Mouse (Mus musculus): ENCODE results near the gene Psma6.

The Psma6 gene

DNA sequence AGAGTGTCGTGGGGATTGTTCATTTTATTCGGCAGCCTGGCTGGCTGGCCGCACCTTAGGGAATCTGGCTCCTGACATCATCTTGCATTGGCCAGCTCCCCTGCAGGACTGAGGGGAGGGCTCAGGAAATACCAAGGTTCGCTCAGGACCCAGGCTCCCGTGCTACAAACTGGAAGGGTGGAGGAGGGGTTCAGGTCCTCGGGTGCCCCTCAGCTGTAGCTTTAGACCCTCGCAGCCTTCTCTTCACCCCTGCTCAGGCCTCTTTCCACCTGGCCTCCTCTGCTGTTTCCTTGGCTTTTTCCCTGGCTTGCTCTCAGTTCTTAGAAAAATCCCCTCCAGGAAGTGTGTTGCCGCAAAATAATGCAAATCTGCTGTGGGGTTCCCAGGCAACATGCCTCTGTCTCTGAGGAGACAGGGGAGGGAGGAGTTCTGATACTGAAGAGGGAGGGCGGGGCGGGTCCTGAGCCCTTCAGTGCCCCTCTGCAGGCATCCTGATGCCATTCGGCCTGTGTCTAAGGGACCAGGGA, 54.7 kb downstream of the Psma6 start:
- no peak for DNase-seq (ENCODE audit: low spot score)

DNA sequence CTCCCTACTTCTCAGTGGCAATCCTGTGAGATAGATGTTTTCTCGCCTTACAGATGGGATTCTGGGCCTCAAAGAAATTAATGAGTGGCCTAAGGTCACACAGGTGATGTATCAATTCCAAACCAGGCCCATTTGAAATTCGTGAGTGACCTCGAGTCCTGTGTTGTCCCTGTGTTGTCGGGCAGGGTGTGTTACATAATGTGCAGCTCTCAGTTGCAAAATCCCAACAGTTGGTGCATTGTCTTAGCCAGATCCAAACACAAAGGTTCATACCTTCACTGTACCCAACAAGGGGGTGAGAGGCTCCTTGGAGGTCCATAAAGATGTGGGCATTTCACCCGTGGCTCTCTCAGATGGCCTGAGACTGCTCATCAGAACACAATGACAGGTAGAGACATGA, 56.4 kb downstream of the Psma6 start:
- DNase-seq (ENCODE audit: low spot score): no peak

DNA sequence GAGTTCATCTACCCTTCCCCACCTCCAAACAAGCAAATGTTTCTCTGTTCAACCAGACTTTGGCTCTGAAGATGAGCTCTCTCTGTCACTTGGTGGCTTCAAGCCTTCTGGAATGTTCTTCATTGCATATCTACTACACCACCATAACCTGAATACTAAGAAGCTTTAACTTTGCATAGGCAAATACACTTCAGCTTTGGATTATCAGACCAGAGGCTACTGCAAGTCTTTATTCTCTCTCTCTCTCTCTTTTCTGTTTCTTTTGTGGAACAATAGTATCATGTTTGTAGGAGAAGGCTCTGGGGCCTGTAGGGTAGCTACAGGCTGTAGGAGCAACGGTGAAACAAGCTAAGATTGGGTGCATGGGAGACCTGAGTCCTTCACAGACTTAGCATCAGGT, 58.2 kb downstream of the Psma6 start:
- no peak for DNase-seq (ENCODE audit: low spot score)

DNA sequence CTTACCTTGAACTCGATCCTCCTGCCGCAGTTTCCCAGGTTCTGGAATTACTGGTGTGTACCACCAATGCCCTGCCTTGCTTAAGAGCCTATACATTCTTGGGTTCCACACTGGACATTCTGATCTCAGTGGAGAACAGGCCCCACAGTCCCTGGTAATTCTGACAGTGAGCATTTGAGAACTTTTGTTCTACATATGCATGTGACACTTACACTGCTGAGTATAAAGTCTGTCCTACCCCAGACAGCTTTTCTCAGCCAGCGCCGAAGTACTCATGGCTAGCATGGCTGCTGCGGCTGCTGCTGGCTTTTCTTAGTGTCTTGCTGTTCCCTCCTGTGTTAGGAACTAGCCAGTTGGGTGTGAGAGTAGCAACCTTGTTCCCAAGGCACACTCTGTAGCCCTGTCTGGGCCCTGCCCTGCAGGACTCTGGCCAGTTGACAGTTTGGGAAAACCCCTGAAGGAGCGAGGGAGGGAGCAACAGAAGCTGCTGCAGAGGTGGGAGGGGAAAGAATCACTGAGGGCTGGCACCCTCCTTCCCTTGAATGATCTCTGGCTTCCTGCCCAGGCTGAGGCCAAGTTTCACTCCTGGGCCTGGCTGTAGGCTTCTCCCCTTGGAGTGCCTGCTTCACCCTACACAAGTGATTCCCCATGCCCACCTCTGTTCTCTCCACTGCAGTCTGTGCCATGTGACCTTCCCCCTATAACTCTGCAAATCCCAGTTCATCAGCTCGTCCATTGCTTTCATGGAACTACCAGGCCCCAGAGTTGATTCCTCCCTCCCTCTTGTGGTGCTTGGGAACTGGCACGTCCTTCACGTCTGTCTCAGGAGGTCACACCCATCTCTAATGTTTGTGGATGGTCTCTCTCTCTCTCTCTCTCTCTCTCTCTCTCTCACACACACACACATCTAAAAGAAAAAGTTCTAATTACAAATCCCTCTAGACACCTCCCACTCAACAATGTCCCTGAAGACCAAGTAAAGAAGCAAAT, 59.1 kb downstream of the Psma6 start:
- peak; percentile 92 for DNase-seq (ENCODE audit: low spot score)

DNA sequence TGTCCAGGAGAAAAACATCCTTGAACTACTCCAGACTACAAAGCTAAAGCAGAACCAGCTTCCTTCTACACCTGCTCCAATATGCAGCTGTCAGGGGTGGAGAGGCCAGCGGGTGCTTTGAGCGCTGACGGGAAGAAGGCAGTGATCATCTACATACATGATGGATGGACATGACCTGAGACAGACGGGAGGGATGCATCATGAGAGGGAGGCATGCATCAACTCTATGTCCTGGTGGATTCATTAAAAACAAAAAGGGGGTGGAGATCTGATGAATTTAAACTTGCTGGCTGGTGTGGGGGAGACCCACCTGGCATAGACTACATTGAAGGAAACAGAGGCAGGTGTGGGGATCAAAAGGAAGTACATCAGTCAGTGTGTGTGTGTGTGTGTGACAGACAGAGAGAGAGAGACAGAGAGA, 60.0 kb downstream of the Psma6 start:
- no peak for DNase-seq (ENCODE audit: low spot score)

DNA sequence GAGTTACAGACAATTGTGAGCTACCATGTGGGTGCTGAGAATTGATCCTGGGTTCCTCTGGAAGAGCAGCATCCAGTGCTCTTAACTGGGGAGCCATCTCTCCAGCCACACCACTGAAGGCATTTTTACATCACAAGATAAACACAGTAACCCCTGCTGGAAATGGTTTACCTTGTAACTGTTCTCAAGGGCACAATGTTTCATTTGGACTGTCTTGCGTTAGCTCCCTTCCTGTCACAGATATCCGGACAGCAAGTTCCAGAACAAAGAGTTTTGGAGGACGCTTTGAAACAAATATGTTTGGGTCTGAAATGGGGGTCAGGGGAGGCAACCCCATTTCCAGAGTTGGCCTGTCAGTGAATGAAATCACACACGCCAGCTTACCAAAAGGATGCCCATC, 61.6 kb downstream of the Psma6 start:
- no peak for DNase-seq (ENCODE audit: low spot score)

DNA sequence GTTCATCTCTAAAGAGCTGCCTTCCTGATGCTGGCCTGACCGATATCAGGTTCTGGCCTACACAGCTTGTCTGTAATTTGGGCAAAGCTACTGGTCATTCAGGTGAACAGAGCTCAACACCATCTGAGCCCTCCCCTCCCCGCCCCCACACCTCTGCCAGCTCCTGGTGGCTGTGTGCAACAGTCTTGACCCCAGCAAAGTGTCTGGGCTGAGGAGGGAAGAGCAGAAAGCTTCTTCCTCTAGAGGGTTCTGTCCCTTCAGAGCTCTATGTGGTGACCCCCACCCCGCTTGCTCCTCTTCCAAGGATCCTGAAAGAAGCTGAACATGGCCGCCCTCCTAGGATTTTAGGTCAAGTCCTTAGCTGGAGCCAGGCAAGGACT, 62.3 kb downstream of the Psma6 start:
- no peak for DNase-seq (ENCODE audit: low spot score)

DNA sequence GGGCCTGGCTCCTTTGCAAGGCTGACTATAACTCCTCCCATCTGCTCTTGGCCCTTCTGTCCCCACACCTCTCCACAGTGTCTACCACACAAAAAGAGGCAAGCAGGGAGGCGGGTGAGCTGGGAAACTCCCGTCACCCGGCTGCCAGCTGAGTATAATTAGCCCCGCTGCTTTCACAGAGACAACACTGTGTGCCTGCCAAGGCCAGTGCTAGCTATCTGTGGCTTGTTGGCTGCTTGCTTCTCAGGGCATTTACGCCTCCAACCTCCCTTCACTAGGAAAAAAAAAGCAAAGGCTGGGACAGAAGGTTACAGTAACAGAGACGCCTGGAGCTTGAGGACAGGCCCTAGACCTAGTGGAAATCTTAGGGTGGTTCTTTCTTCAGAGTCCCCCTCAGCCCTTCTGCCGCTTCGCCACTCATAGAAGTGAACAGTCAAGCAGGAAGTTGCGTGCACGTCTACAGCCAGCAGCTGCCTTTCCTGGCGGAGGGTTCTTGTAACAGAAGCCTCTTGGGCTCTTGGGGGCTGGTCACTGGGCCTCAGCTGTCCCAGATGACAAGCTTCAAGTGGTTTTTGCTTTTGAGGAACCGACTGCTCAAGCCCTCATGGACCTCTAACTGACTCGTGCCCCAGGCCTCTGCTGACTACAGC, 62.8 kb downstream of the Psma6 start:
- peak; percentile 83 for DNase-seq (ENCODE audit: low spot score)

DNA sequence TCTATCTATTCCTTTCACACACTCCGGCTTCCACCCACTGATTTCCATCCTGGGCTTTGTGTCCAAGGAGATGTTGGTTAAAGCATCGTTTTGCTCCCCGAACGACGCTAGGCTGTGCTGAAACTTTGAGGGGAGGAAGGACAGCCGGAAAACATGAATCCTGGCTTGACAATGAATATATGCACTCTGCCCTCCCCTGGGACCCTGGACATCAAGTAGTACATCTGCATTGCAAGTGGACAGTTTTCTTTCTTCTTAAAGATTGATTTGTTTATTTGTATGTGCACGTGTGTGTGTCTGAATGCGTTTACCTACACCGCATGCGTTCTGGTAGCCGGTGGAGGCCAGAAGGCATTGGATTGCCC, 63.4 kb downstream of the Psma6 start:
- DNase-seq (ENCODE audit: low spot score): no peak

DNA sequence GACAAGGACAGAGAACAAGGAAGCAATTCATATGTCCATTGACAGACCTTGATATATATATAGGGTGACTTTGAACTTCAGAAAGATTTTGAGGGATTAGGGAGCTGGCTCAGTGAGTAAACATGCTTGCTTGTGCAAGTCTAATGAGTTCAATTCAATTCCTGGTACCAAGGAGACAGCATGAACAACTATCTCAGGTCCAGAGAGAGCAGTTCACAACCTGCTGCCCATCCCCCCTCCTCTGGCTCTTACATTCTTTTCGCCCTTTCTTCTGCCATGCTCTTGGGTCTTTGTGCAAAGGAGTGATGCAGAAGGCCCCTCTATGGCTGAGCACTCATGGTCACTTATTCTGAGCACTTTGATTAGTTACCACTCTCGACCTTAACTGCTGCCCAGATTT, 64.4 kb downstream of the Psma6 start:
- no peak for DNase-seq (ENCODE audit: low spot score)

DNA sequence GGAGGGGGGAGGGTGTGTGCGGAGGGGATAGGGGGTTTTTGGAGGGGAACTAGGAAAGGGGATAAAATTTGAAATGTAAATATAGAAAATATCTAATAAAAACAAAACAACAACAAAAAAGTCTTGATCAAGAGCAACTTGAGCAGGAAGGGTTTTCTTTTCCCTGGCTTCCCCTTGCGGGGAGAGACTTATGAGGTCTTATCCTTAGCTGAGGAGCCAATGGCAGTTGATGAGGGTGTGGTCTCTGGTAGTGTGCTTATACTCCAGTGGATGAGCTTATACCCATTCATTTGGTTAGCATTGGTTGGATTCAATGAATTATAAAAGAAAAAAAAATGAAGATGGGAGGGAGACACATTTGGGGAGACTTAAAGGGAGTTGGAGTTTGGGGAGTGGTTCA, 65.0 kb downstream of the Psma6 start:
- no peak for DNase-seq (ENCODE audit: low spot score)

DNA sequence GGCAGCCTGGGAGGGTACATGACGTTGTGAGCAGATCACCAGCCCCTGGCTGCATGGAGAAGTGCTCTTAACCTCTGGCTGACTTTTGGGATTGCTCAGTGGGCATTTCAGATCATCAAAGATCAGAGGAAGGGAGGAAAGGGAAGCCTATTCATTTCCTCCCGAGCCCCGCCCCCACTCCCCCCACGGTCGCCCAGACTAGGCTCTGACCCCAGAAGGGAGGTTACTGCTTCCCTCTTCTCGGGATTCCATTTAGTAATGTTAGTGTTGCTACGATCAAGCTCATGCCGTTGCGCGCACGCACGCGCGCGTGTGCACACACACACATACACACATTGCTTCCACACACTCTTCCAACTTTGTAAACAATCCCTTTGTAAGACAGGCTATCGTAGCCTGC, 66.4 kb downstream of the Psma6 start:
- DNase-seq (ENCODE audit: low spot score): peak; percentile 64

DNA sequence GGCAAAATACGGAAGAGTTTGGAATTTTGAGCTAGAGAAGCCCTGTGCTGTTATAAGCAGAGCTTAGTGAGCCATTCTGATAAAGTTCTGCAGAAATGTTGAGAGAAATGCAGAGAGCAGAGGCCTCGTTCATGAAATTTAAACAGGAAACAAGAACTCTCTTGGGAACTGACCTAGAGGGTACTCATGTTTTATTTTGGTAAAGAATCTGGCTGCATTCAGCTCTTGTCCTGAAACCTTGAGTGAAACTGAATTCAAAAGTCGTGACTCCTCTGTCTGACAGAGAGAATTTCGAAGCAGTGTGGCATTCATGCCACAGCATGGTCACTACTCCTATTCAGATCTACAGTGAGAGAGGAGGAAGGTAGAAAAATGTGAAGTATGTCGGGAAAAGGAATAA, 68.8 kb downstream of the Psma6 start:
- no peak for DNase-seq (ENCODE audit: low spot score)

DNA sequence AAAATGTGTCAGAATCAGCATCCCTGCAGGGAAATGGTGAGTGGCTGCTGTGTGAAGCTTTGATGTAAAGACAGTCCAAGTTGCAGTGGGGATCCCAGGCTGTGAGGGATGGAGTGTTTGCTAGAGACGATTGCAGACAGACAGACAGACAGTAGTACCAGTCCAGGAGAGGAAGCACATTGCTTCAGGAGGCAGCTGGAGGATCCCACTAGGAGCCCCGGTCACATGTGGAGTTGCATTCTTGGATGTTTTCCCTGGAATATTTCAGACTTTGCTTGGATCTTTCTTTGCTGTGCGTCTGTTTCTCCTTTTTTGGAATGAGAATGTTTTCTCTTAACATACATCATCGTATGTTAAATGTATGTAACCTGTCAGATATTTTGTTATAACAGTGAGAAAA, 69.9 kb downstream of the Psma6 start:
- no peak for DNase-seq (ENCODE audit: low spot score)

DNA sequence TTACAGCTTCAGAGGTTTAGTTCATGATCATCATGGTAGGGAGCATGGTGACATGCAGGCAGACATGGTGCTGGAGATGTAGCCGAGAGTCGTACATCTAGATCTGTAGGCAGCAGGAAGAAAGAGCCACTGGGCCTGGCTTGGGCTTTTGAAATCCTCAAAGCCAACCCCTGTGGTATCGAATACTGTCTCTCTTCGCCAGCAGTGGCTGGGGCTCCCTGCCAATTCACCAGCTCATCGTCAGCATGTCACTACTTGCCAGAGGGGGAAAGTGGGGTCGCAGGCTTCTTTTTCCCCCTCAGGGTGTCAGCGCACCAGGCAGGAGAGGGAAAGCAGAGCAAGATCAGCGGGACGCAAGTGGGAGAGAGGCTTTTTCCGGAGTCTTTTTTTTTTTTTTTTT, 71.2 kb downstream of the Psma6 start:
- no peak for DNase-seq (ENCODE audit: low spot score)

DNA sequence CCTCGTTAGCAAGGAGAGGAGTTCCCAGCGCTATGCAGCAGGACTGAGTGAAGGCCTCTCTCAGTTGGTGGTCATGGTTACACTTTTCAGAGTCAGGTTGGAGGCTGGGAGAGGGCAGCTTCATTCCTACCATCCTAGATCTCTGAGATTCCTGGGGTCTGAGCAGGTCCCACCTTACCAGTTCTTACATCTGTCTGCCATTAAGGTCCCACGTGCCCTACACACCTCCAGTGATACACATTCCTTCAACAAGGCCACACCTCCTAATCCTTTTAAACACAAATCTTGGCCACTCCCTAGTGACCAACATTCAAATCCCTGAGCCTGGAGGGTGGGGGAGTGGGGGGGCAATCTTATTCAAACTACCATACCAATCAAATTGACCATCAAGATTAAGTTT, 72.1 kb downstream of the Psma6 start:
- DNase-seq (ENCODE audit: low spot score): no peak

DNA sequence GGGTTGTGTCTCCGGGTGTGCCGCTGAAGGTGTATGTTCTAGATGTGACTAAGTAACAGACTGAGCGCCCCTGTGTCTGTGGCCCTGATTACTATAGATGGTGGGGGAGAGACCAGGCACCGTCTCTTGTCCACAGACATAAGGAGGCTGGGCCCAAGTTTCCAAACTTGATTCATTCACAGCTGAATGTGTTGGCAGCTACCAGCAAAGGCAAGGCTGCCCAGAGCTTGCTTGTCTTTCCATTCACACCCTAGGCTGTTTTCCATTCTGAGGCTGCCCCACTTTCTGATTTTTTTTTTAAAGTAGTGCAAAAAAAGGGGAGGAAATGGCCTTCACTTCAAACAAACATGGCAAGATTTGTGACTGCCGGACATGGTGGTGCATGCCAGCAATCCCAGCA, 72.9 kb downstream of the Psma6 start:
- no peak for DNase-seq (ENCODE audit: low spot score)

DNA sequence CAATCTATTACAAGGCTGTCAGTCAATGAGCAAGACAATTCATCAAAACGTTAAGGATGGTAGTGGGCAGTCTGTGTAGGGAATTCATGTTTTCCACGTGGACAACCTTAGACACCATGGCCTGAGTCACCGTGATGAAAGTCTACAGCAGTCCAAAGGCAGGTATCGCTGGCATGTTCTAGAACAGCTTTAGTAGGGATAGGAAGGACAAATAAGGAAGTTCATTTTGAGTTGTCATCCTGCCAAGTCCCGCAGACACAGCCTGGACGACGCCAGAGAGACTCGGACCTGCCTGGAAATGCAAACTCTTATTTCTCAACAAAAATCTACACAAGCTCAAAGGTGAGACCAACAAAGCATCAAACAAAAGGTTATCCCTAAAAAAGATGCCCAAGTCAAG, 75.7 kb downstream of the Psma6 start:
- DNase-seq (ENCODE audit: low spot score): no peak

DNA sequence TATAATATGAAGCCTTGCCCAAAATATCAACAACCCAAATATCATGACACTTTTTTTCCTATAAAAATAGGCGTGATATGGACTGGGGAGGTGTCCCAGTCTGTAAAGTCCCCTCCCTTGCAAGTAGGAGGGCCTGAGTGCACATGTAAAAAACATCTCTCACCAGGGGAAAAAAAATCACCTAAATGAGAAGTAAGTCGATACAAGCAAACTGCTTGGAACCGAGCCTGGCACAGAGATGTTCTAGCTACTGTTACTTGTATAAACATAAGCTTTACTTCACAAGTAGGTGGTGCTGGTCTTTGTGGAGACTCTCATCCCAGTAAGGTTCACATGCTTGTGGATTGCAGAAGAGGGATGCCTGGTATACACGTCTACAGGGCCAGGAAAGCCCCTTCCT, 76.9 kb downstream of the Psma6 start:
- no peak for DNase-seq (ENCODE audit: low spot score)

DNA sequence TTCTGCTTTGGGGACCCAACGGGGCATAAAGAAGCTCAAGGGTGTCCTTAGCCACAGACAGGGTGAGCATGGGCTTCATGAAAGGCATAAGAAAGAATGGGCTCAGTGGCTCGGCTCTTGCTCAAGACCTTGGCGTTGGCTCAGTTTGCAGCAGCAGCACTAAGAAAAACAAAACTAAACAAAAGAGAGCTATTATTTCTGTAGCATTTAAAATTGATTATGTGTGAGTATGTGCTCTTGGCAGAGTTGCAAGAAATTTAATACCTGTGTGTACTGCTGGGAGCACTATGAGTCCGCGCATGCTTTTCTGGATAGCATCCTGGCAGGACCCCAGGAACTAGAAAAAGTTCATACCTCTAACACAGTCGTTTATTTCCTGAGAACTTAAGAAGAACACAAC, 77.7 kb downstream of the Psma6 start:
- DNase-seq (ENCODE audit: low spot score): no peak

DNA sequence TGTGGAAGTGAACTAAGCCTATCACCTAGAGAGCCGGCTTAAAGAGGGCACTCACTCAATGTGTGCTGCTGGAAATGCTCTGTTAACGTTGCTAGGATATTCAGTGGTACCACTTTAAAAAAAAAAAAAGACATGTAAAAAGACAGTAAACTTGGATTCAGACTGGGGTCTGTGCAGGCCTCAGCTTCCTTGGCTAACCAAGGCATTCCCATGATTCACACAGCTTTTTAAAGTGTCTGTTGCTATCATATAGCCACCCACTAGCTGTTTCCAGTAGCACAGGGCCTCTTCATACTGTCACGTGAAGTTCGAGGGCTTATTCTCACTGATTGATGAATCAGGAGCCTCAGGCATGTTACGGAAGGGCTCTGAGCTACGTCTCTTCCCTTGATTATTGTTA, 78.4 kb downstream of the Psma6 start:
- no peak for DNase-seq (ENCODE audit: low spot score)

DNA sequence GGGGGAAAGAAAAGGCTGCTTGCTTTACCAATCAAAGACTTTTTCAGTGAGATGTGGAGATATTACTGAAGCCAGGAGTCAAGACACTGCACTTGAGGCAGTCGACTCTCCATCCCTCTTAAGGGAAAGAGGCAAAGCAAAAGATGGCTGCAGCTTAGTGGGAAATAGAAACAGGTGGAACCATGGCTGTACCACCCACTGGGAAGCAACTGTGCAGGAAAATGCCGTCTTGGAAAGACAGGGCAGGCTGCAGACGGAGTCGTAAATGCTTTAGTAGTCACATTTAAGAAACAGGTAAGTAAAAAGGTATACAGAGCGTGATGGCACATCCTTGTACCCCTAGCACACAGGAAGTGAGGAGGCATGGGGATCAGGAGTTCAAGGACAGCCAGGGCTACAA, 79.1 kb downstream of the Psma6 start:
- no peak for DNase-seq (ENCODE audit: low spot score)

Measured in lung, postnatal 25 days (tissue).